Mouse (Mus musculus): ENCODE measurements around the gene Ndufb11. TPM values are rescaled to one million over a fixed set of nuclear protein-coding genes. Genes with fewer than 3 reads are reported as not detected.

Gene Ndufb11
- total and polyA plus RNA-seq, 3 experiments, result 161 to 176 (median 165) TPM

- dilution Hi-C loops (cut with MboI; ENCODE audit: extremely low pct_ligation_motif_present, extremely low pct_unique_long_range_greater_than_20kb, low sequenced_read_pairs) (no loop called here), in situ Hi-C loops (cut with MboI; ENCODE audit: low pct_ligation_motif_present, low pct_unique_long_range_greater_than_20kb, low sequenced_read_pairs) (no loop called here)
- H3K27me3 ChIP-seq (replicated peaks), result no peaks in the 10 kb centered on the region
- no peaks in the 10 kb centered on the region for H3K36me3 ChIP-seq (replicated peaks in 1 of 2; ENCODE audit: control insufficient read depth in 1 of 2, insufficient read depth in 1 of 2, low read length in 1 of 2)
- H3K27ac ChIP-seq (ENCODE audit: insufficient read depth, low read depth), result no peak overlapping the region
- no peak overlapping the region for H3K9ac ChIP-seq (ENCODE audit: insufficient read depth, low read depth)
- no peaks in the 10 kb centered on the region for H3K79me2 ChIP-seq (replicated peaks; ENCODE audit: control insufficient read depth, extremely low read depth, insufficient read depth, poor library complexity, severe bottlenecking)
- peak; percentile 8 for DNase-seq (ENCODE audit: extremely low read depth)
- H3K4me2 ChIP-seq (ENCODE audit: insufficient read depth, low read depth, poor library complexity, severe bottlenecking), result no peak overlapping the region
- H3K4me1 ChIP-seq (ENCODE audit: control insufficient read depth in 1 of 2, insufficient read depth in 2 of 2), result no peaks in the 10 kb centered on the region
- H3K9me3 ChIP-seq (replicated peaks; ENCODE audit: low read length), result no peaks in the 10 kb centered on the region
- no peak overlapping the region for H3K4me3 ChIP-seq (replicated peaks in 1 of 3; ENCODE audit: low read depth in 2 of 3, low read length in 2 of 3, poor library complexity in 1 of 3)
- no peak for TF ChIP-seq RCOR1 (conservative IDR thresholded peaks at IDR 0.05; ENCODE audit: low read depth, low read length)
- no peak for TF ChIP-seq PAX5 (IDR thresholded peaks at IDR 0.05; ENCODE audit: low read length)
- no peak for TF ChIP-seq NELFE (IDR thresholded peaks at IDR 0.05; ENCODE audit: low read depth, low read length)
- TF ChIP-seq ZNF384 (IDR thresholded peaks at IDR 0.05; ENCODE audit: low read depth, low read length), result peak; percentile 68
- no peak for TF ChIP-seq MEF2A (IDR thresholded peaks at IDR 0.05; ENCODE audit: borderline replicate concordance, low read depth, low read length)
- no peak for TF ChIP-seq JUN (IDR thresholded peaks at IDR 0.05; ENCODE audit: insufficient read depth, low read depth, low read length)
- no peak for TF ChIP-seq TBP (conservative IDR thresholded peaks at IDR 0.05; ENCODE audit: low read depth, low read length)
- TF ChIP-seq TCF12 (IDR thresholded peaks at IDR 0.05; ENCODE audit: low read depth, low read length), result no peak
- TF ChIP-seq POLR2AphosphoS2 (IDR thresholded peaks at IDR 0.05; ENCODE audit: low read depth, low read length), result no peak
- TF ChIP-seq NRF1 (IDR thresholded peaks at IDR 0.05; ENCODE audit: low read depth, low read length), result no peak
- no peak for TF ChIP-seq SIN3A (IDR thresholded peaks at IDR 0.05; ENCODE audit: low read length)
- peak; percentile 69 for TF ChIP-seq RAD21 (IDR thresholded peaks at IDR 0.05; ENCODE audit: low read depth, low read length)
- TF ChIP-seq SMC3 (IDR thresholded peaks at IDR 0.05; ENCODE audit: low read depth, low read length), result peak; percentile 37
- no peak for TF ChIP-seq IRF4 (IDR thresholded peaks at IDR 0.05; ENCODE audit: low read depth, low read length)
- no peak for TF ChIP-seq ZKSCAN1 (IDR thresholded peaks at IDR 0.05; ENCODE audit: borderline replicate concordance, low read depth, low read length)
- peak in 1 of 2 experiments; percentile 61; a peak in 2 of 4 replicates for TF ChIP-seq CTCF (conservative IDR thresholded peaks at IDR 0.05 in 1 of 2, IDR thresholded peaks at IDR 0.05 in 1 of 2; ENCODE audit: low read depth in 2 of 2, low read length in 2 of 2)
- no peak for TF ChIP-seq MAX (IDR thresholded peaks at IDR 0.05; ENCODE audit: low read length)
- no peak for TF ChIP-seq ZC3H11A (IDR thresholded peaks at IDR 0.05; ENCODE audit: low read depth, low read length)
- no peak for TF ChIP-seq CHD2 (IDR thresholded peaks at IDR 0.05; ENCODE audit: low read length)
- no peak for TF ChIP-seq GABPA (IDR thresholded peaks at IDR 0.05; ENCODE audit: insufficient replicate concordance, low read depth, low read length)
- TF ChIP-seq EP300 (IDR thresholded peaks at IDR 0.05; ENCODE audit: low read length), result no peak
- TF ChIP-seq POLR2A (IDR thresholded peaks at IDR 0.05; ENCODE audit: low read depth, low read length), result no peak
- no peak for TF ChIP-seq KAT2A (IDR thresholded peaks at IDR 0.05; ENCODE audit: insufficient replicate concordance, low read length)
- no peak for TF ChIP-seq UBTF (IDR thresholded peaks at IDR 0.05; ENCODE audit: low read depth, low read length)
- TF ChIP-seq MYC (IDR thresholded peaks at IDR 0.05; ENCODE audit: low read depth, low read length), result no peak
- TF ChIP-seq ELF1 (IDR thresholded peaks at IDR 0.05; ENCODE audit: low read depth, low read length), result no peak
- TF ChIP-seq CHD1 (IDR thresholded peaks at IDR 0.05; ENCODE audit: low read depth, low read length), result no peak
- TF ChIP-seq JUND (conservative IDR thresholded peaks at IDR 0.05; ENCODE audit: low read depth, low read length), result no peak
- no peak for TF ChIP-seq USF1 (IDR thresholded peaks at IDR 0.05; ENCODE audit: low read depth, low read length)
- TF ChIP-seq USF2 (conservative IDR thresholded peaks at IDR 0.05; ENCODE audit: low read depth, low read length), result no peak
- TF ChIP-seq MAZ (IDR thresholded peaks at IDR 0.05; ENCODE audit: low read depth, low read length), result no peak
- TF ChIP-seq BHLHE40 (IDR thresholded peaks at IDR 0.05; ENCODE audit: low read depth, low read length), result no peak
- no peak for TF ChIP-seq ZMIZ1 (IDR thresholded peaks at IDR 0.05; ENCODE audit: low read depth, low read length)
Observed at GRCm38 (mm10) chrX:20587968-20588367, 29.5 kb downstream of the Ndufb11 start.

All from CH12.LX (cell line).